Mouse (Mus musculus) ES-Bruce4 (cell line): ENCODE measurements around the gene Med17. TPM values are rescaled to one million over a fixed set of nuclear protein-coding genes. Genes with fewer than 3 reads are reported as not detected.

Experiments
- H3K27ac ChIP-seq: 2 replicates; pipeline ENCODE4 v1.5.1; 2012; ENCODE audit warnings: low read length, inconsistent platforms; ENCODE audit not compliant: insufficient read depth
- H3K27me3 ChIP-seq: 2 replicates; pipeline ENCODE4 v1.6.1; 2012; ENCODE audit warnings: mild to moderate bottlenecking, low read length, inconsistent platforms; ENCODE audit not compliant: control insufficient read depth, poor library complexity, insufficient read depth, severe bottlenecking
- H3K36me3 ChIP-seq: 2 replicates; pipeline ENCODE4 v1.6.1; 2012; ENCODE audit warnings: inconsistent platforms, mild to moderate bottlenecking, low read length, moderate library complexity; ENCODE audit not compliant: control insufficient read depth, poor library complexity, insufficient read depth, severe bottlenecking
- H3K4me1 ChIP-seq: one replicate; pipeline ENCODE4 v1.8.1; 2011; ENCODE audit warnings: low read length; ENCODE audit not compliant: control insufficient read depth, insufficient read depth
- H3K4me3 ChIP-seq: 2 replicates; pipeline ENCODE4 v1.5.1; 2011; ENCODE audit warnings: low read depth, mild to moderate bottlenecking, low read length
- H3K9ac ChIP-seq: 2 replicates; pipeline ENCODE4 v1.6.1; 2012; ENCODE audit warnings: low read depth, mild to moderate bottlenecking, inconsistent platforms; ENCODE audit not compliant: poor library complexity, severe bottlenecking
- H3K9me3 ChIP-seq: replicated peaks from 2 replicates; pipeline ENCODE4 v1.6.1; 2012; ENCODE audit warnings: mild to moderate bottlenecking, low read length, inconsistent platforms; ENCODE audit not compliant: control insufficient read depth, poor library complexity, insufficient read depth, severe bottlenecking
- CTCF ChIP-seq: IDR thresholded peaks from one replicate; pipeline ENCODE4 v1.8.1; 2011; ENCODE audit warnings: low read depth, low read length
- EP300 ChIP-seq: IDR thresholded peaks from 2 replicates; pipeline ENCODE4 v1.6.1; 2011; ENCODE audit warnings: low read depth, low read length; ENCODE audit not compliant: insufficient read depth
- POLR2A ChIP-seq: IDR thresholded peaks from one replicate; pipeline ENCODE4 v1.8.1; 2011; ENCODE audit warnings: low read length; ENCODE audit not compliant: insufficient read depth
- polyA plus RNA-seq: library from polyadenylated mRNA; stranded (reverse); fragments of >200 nt; gene quantifications from 2 replicates; pipeline ENCODE4 v1.2.4, GENCODE M21; 2011; ENCODE audit warnings: low read depth; ENCODE audit not compliant: missing spikeins, insufficient read depth, insufficient read length

Gene Med17
- polyA plus RNA-seq, 1 experiment: 109 TPM

GRCm38 (mm10) chr9:15298451-15298850 is 18.7 kb upstream of the Med17 start:
- no peak overlapping the region for H3K4me3 ChIP-seq
- no peak overlapping the region for H3K9ac ChIP-seq
- no peaks in the 10 kb centered on the region for H3K9me3 ChIP-seq
- no peaks in the 10 kb centered on the region; the same call in 1 of the 2 replicates for H3K36me3 ChIP-seq
- no peak for TF ChIP-seq EP300
- TF ChIP-seq CTCF: no peak
- TF ChIP-seq POLR2A: no peak
- H3K27me3 ChIP-seq: no peaks in the 10 kb centered on the region
- H3K4me1 ChIP-seq: no peaks in the 10 kb centered on the region
- H3K27ac ChIP-seq: no peak overlapping the region

- H3K4me3 ChIP-seq: no peak overlapping the region
- no peaks in the 10 kb centered on the region; the same call in 1 of the 2 replicates for H3K36me3 ChIP-seq
- no peaks in the 10 kb centered on the region for H3K9me3 ChIP-seq
- no peak for TF ChIP-seq CTCF
- no peak for TF ChIP-seq EP300
- no peak for TF ChIP-seq POLR2A
- H3K27ac ChIP-seq: no peak overlapping the region
- no peaks in the 10 kb centered on the region for H3K4me1 ChIP-seq
- no peaks in the 10 kb centered on the region for H3K27me3 ChIP-seq
- no peak overlapping the region for H3K9ac ChIP-seq
Observed at GRCm38 (mm10) chr9:15297112-15297511, 17.4 kb upstream of the Med17 start.

- no peaks in the 10 kb centered on the region for H3K36me3 ChIP-seq
- H3K4me1 ChIP-seq: no peaks in the 10 kb centered on the region
- TF ChIP-seq EP300 (no peak), POLR2A (no peak), CTCF (no peak)
- H3K27ac ChIP-seq: no peak overlapping the region
- H3K9me3 ChIP-seq: no peaks in the 10 kb centered on the region
- H3K9ac ChIP-seq: no peak overlapping the region
- no peaks in the 10 kb centered on the region for H3K27me3 ChIP-seq
- no peak overlapping the region for H3K4me3 ChIP-seq
Observed at GRCm38 (mm10) chr9:15289251-15289650, 9.5 kb upstream of the Med17 start.

- TF ChIP-seq CTCF (no peak), EP300 (no peak)
- no peaks in the 10 kb centered on the region for H3K9me3 ChIP-seq
- no peak overlapping the region for H3K4me3 ChIP-seq
- H3K27me3 ChIP-seq: no peaks in the 10 kb centered on the region
- no peaks in the 10 kb centered on the region for H3K4me1 ChIP-seq
- no peaks in the 10 kb centered on the region for H3K36me3 ChIP-seq
- H3K9ac ChIP-seq: no peak overlapping the region
- H3K27ac ChIP-seq: no peak overlapping the region
Observed at GRCm38 (mm10) chr9:15288402-15288801, 8.7 kb upstream of the Med17 start.

- Histone ChIP-seq H3K4me3 (no peak overlapping the region), H3K4me1 (no peaks in the 10 kb centered on the region), H3K9me3 (no peaks in the 10 kb centered on the region), H3K36me3 (no peaks in the 10 kb centered on the region), H3K9ac (no peak overlapping the region), H3K27ac (no peak overlapping the region), H3K27me3 (no peaks in the 10 kb centered on the region)
- TF ChIP-seq CTCF (no peak), POLR2A (no peak), EP300 (no peak)
Observed at GRCm38 (mm10) chr9:15287846-15288245, 8.1 kb upstream of the Med17 start.

- Histone ChIP-seq H3K27ac (no peak overlapping the region), H3K36me3 (no peaks in the 10 kb centered on the region), H3K4me3 (no peak overlapping the region), H3K9me3 (no peaks in the 10 kb centered on the region), H3K9ac (no peak overlapping the region), H3K4me1 (no peaks in the 10 kb centered on the region), H3K27me3 (no peaks in the 10 kb centered on the region)
- 0 out of 2 replicates have a peak, but pooled peaks have one; percentile 25 for TF ChIP-seq EP300
- no peak for TF ChIP-seq POLR2A
- peak; percentile 74 for TF ChIP-seq CTCF
Observed at GRCm38 (mm10) chr9:15285443-15285842, 5.7 kb upstream of the Med17 start.
